Mouse (Mus musculus) lung, postnatal 0 days (tissue): ENCODE measurements around the gene Akap3. TPM values are rescaled to one million over a fixed set of nuclear protein-coding genes. Genes with fewer than 3 reads are reported as not detected.
A peak's percentile ranks its signal among the peaks of the same experiment; 100 is the strongest.

Experiments used
- ATAC-seq: fragments of 200-750 bp; cut with Nextera tagmentation; 2 replicates; pipeline ENCODE4 v1.8.0; 2017; ENCODE audit warnings: moderate library complexity
- DNase-seq: peaks from one replicate; pipeline ENCODE4 v3.0.0-alpha.2; 2016; ENCODE audit warnings: low spot score
- H3K27ac ChIP-seq: fragments of 300-500 bp; sonication (generic); 2 replicates; pipeline ENCODE4 v1.5.1; 2014; ENCODE audit warnings: antibody characterized with exemption, mild to moderate bottlenecking, low read length, mixed read lengths
- H3K27me3 ChIP-seq: fragments of 300-500 bp; sonication (generic); replicated peaks from 2 replicates; pipeline ENCODE4 v1.6.1; 2014; ENCODE audit warnings: low read length, mixed read lengths; ENCODE audit not compliant: insufficient read depth
- H3K36me3 ChIP-seq: fragments of 300-500 bp; sonication (generic); 2 replicates; pipeline ENCODE4 v1.6.1; 2014; ENCODE audit warnings: low read length, mixed read lengths; ENCODE audit not compliant: insufficient read depth
- H3K4me1 ChIP-seq: fragments of 300-500 bp; sonication (generic); 2 replicates; pipeline ENCODE4 v1.6.1; 2014; ENCODE audit warnings: antibody characterized with exemption, low read depth, low read length, mixed read lengths; ENCODE audit not compliant: insufficient read depth
- H3K4me2 ChIP-seq: fragments of 300-500 bp; sonication (generic); replicated peaks from 2 replicates; pipeline ENCODE4 v1.6.1; 2014; ENCODE audit warnings: low read depth, mild to moderate bottlenecking, low read length, moderate library complexity, mixed read lengths
- H3K4me3 ChIP-seq: fragments of 300-500 bp; sonication (generic); 2 replicates; pipeline ENCODE4 v1.5.1; 2014; ENCODE audit warnings: low read depth, low read length
- H3K9ac ChIP-seq: fragments of 300-500 bp; sonication (generic); replicated peaks from 2 replicates; pipeline ENCODE4 v1.6.1; 2014; ENCODE audit warnings: low read depth, mild to moderate bottlenecking
- H3K9me3 ChIP-seq: fragments of 300-500 bp; sonication (generic); 2 replicates; pipeline ENCODE4 v1.6.1; 2016; ENCODE audit warnings: low read length, mixed read lengths
- CTCF ChIP-seq: IDR thresholded peaks from 2 replicates; pipeline ENCODE4 v1.5.1; 2016; ENCODE audit warnings: antibody characterized with exemption, mild to moderate bottlenecking
- EP300 ChIP-seq: IDR thresholded peaks from 2 replicates; pipeline ENCODE4 v1.6.1; 2016; ENCODE audit warnings: antibody characterized with exemption, mild to moderate bottlenecking, control low read depth
- WGBS: fragments of 180-500 bp; shearing (Covaris S2); extraction: QIAGEN DNeasy Blood & Tissue Kit; methylation state at CpG from one replicate; pipeline ENCODE4 v1.1.7; 2014; 5-methylcytosine and 5-hydroxymethylcytosine counted together
- polyA plus RNA-seq: library from polyadenylated mRNA; unstranded; fragments of >200 nt; fragmentation: Nextera tagmentation; extraction: Ambion mirVana; gene quantifications from 2 replicates; pipeline ENCODE4 v1.2.1, GENCODE M21; 2015

Akap3 gene
- polyA plus RNA-seq, 1 experiment from 2014 or later, result not detected

- TF ChIP-seq CTCF, result no peak
- no peak for TF ChIP-seq EP300
- no peaks in the 10 kb centered on the region for H3K4me1 ChIP-seq
- ATAC-seq, result no peak
- H3K4me3 ChIP-seq, result no peak overlapping the region
- H3K27me3 ChIP-seq, result no peaks in the 10 kb centered on the region
- H3K9me3 ChIP-seq, result no peaks in the 10 kb centered on the region
- DNase-seq, result no peak
- no peak overlapping the region for H3K9ac ChIP-seq
- H3K36me3 ChIP-seq, result peaks cover 11% of the 10 kb centered on the region; the same call in 1 of the 2 replicates
- H3K4me2 ChIP-seq, result no peak overlapping the region
- WGBS, result 87% methylated on average over 8 of the region's 8 CpGs
- H3K27ac ChIP-seq, result no peak overlapping the region
These were observed 36.6 kb upstream of the Akap3 start for GRCm38 (mm10) chr6:126816338-126816737.

- TF ChIP-seq EP300 (no peak), CTCF (no peak)
- Histone ChIP-seq H3K4me3 (no peak overlapping the region), H3K27me3 (no peaks in the 10 kb centered on the region), H3K9me3 (no peaks in the 10 kb centered on the region), H3K4me1 (no peaks in the 10 kb centered on the region), H3K9ac (no peak overlapping the region), H3K27ac (no peak overlapping the region), H3K4me2 (no peak overlapping the region), H3K36me3 (peaks cover 42% of the 10 kb centered on the region; the same call in 1 of the 2 replicates)
- 81% methylated on average over 3 of the region's 3 CpGs for WGBS
- ATAC-seq, result no peak
- DNase-seq, result no peak
These were observed 29.8 kb upstream of the Akap3 start for GRCm38 (mm10) chr6:126823087-126823486.

- TF ChIP-seq EP300, result no peak
- TF ChIP-seq CTCF, result no peak
- H3K27me3 ChIP-seq, result no peaks in the 10 kb centered on the region
- H3K9ac ChIP-seq, result no peak overlapping the region
- H3K9me3 ChIP-seq, result no peaks in the 10 kb centered on the region
- no peak overlapping the region for H3K4me3 ChIP-seq
- 68% methylated on average over 8 of the region's 8 CpGs for WGBS
- no peak overlapping the region for H3K4me2 ChIP-seq
- H3K36me3 ChIP-seq, result peaks cover 72% of the 10 kb centered on the region
- H3K4me1 ChIP-seq, result no peaks in the 10 kb centered on the region
- H3K27ac ChIP-seq, result no peak overlapping the region
- DNase-seq (no peak), ATAC-seq (no peak; the same call in 1 of the 2 replicates)
These were observed 16.3 kb upstream of the Akap3 start for GRCm38 (mm10) chr6:126836628-126837027.

- H3K9ac ChIP-seq, result peak within 1 kb of the TSS; percentile 88
- H3K36me3 ChIP-seq, result no peaks in the 10 kb centered on the region
- ATAC-seq (peak; percentile 90), DNase-seq (peak; percentile 94)
- H3K4me3 ChIP-seq, result peak within 1 kb of the TSS; percentile 77
- no peaks in the 10 kb centered on the region for H3K9me3 ChIP-seq
- 7% methylated on average over 46 of the region's 46 CpGs for WGBS
- no peaks in the 10 kb centered on the region for H3K27me3 ChIP-seq
- peak within 1 kb of the TSS; percentile 35; the same call in 1 of the 2 replicates for H3K27ac ChIP-seq
- TF ChIP-seq CTCF, result no peak
- peak; percentile 66 for TF ChIP-seq EP300
- H3K4me2 ChIP-seq, result peak within 1 kb of the TSS; percentile 71
- H3K4me1 ChIP-seq, result peaks cover 15% of the 10 kb centered on the region; the same call in 1 of the 2 replicates
These were observed 3.9 kb upstream of the Akap3 start, which contains the start of gene Ndufa9 for GRCm38 (mm10) chr6:126848712-126849704. Ndufa9 (minus strand) TSS chr6:126849136.

DNA sequence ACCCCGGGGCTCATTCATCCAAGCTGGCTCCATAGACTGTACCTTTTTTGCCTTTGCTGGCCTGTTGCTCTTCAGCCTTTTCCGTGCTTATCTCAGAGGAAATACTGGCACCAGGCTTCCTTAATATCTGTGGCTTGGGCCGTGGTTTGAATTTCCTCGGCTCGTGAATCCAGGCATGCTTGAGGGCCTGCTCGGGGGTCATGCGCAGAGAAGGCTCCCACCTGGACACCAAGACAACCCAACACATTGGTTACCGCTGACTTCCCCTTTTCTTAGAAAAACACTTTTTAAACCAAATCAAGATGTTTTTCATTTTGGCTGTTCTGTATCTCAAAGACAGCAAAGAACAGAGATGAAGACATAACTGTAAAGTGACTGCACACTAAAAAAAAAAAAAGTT, 24.2 kb downstream of the Akap3 start:
- ATAC-seq, result no peak
- 68% methylated on average over 8 of the region's 8 CpGs for WGBS
- H3K36me3 ChIP-seq, result no peaks in the 10 kb centered on the region

GRCm38 (mm10) chr6:126907378-126907777, 54.5 kb downstream of the Akap3 start:
- H3K4me3 ChIP-seq, result no peak overlapping the region
- no peaks in the 10 kb centered on the region for H3K36me3 ChIP-seq
- H3K27me3 ChIP-seq, result no peaks in the 10 kb centered on the region
- ATAC-seq (no peak), DNase-seq (no peak)
- no peak overlapping the region for H3K4me2 ChIP-seq
- TF ChIP-seq CTCF (no peak), EP300 (no peak)
- no peaks in the 10 kb centered on the region for H3K9me3 ChIP-seq
- 72% methylated on average over 4 of the region's 5 CpGs for WGBS
- H3K4me1 ChIP-seq, result no peaks in the 10 kb centered on the region
- no peak overlapping the region for H3K9ac ChIP-seq
- H3K27ac ChIP-seq, result no peak overlapping the region

More for the DNA sequence above, 24.2 kb downstream of the Akap3 start:
- Histone ChIP-seq H3K4me2 (no peak overlapping the region), H3K27ac (no peak overlapping the region), H3K9ac (no peak overlapping the region), H3K9me3 (no peaks in the 10 kb centered on the region), H3K4me3 (no peak overlapping the region), H3K4me1 (no peaks in the 10 kb centered on the region), H3K27me3 (no peaks in the 10 kb centered on the region)
- TF ChIP-seq CTCF (no peak), EP300 (no peak)
- DNase-seq, result no peak
